Mouse (Mus musculus): ENCODE measurements around the gene Btg1-ps2.
"Not testable (repeated sequence)": the region's sequence is repeated elsewhere in the genome, so short reads cannot be mapped to it uniquely, and the experiment has no call there.

The Btg1-ps2 gene

GRCm38 (mm10) chrX:38043014-38043413 is at the start of gene Btg1-ps2:
Btg1-ps2 (minus strand) TSS chrX:38043114.
- DNase-seq (ENCODE audit: low spot score), result not testable (repeated sequence)

- no peak for DNase-seq (ENCODE audit: low spot score)
Observed at GRCm38 (mm10) chrX:38085041-38085440, 42.1 kb upstream of the Btg1-ps2 start, which contains the start of gene Rhox11. Rhox11 (minus strand) TSS chrX:38085141.

GRCm38 (mm10) chrX:38084226-38084625 is 41.3 kb upstream of the Btg1-ps2 start:
- DNase-seq (ENCODE audit: low spot score), result peak; percentile 6

GRCm38 (mm10) chrX:38066175-38066574 is 23.3 kb upstream of the Btg1-ps2 start, which contains the start of gene Rhox10:
Rhox10 (plus strand) TSS chrX:38066475.
- no peak for DNase-seq (ENCODE audit: low spot score)

GRCm38 (mm10) chrX:38061544-38061943 is 18.6 kb upstream of the Btg1-ps2 start:
- DNase-seq (ENCODE audit: low spot score), result no peak

- DNase-seq (ENCODE audit: low spot score), result no peak
Observed at GRCm38 (mm10) chrX:38039666-38040065, 3.2 kb downstream of the Btg1-ps2 start.

GRCm38 (mm10) chrX:38033841-38034240 is 9.1 kb downstream of the Btg1-ps2 start:
- DNase-seq (ENCODE audit: low spot score), result no peak

GRCm38 (mm10) chrX:38018597-38018996 is 24.3 kb downstream of the Btg1-ps2 start, which contains the start of gene Btg1-ps1:
Btg1-ps1 (minus strand) TSS chrX:38018815.
- DNase-seq (ENCODE audit: low spot score), result not testable (repeated sequence)

- DNase-seq (ENCODE audit: low spot score), result no peak
Observed at GRCm38 (mm10) chrX:38008756-38009155, 34.2 kb downstream of the Btg1-ps2 start.

Measured in MN1 (cell line).